8 mouse cellular contexts compared by ENCODE assay signal in the genomic region with DNA sequence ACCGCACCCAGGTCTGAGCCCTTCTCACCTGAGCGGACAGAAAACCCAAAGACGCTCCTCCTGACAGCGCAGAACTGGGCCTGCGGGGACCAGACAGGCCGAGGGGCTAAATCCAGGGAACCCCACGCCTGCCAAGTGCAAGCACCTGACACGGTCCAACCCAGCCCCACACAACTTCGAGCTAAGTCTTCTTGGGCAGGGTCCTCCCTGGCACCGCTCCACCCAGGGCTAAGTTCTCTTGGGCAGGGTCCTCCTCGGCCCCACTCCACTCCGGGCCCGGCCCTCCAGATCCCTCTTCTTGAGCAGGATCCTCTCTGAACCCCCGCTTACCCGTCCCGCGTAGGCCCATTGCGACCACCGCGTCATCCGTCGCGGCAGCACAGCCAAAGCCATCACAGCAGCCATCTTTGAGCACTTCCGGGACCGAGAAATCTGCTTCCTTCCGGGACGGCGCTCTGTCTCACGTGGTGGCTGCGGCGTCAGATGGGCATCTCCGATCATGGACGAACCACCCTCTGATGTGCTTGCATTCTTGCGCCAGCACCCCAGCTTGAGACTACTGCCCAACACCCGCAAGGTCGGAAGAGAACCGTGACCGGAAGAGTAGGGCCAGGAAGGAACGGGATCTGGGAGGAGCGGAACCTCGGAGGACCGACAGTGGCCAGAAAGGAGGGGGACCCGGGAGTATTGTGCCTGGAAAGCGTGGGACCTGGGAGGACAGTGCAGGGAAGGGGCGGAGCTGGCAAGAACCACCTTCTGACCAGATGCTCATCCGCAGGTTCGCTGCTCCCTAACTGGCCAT. TPM values are rescaled to one million over a fixed set of nuclear protein-coding genes. Genes with fewer than 3 reads are reported as not detected.
DNase-seq lines count a peak whose midpoint lies in the region; ATAC-seq and TF ChIP-seq lines count a peak whose summit lies in the region.

A gene (plus strand): TSS at position 441 of the 802 bp plus-strand sequence.
A gene (minus strand): TSS at position 604 of the 802 bp plus-strand sequence.

- peaks cover 46% of the 10 kb centered on the region for H3K4me1 ChIP-seq in forebrain, embryonic 12.5 days
- H3K4me1 ChIP-seq in heart, embryonic 16.5 days (ENCODE audit: control insufficient read depth, insufficient read depth, low read length) = peaks cover 28% of the 10 kb centered on the region
- peaks cover 16 to 25% of the 10 kb centered on the region in 2 experiments for H3K4me1 ChIP-seq in liver, embryonic 14.5 days (replicated peaks; ENCODE audit: control insufficient read depth in 2 of 2, insufficient read depth in 2 of 2, low read length in 1 of 2)
- peaks cover 30% of the 10 kb centered on the region for H3K4me1 ChIP-seq in stomach, embryonic 15.5 days

- H3K4me3 ChIP-seq in forebrain, embryonic 12.5 days (replicated peaks) = peak within 1 kb of the TSS; percentile 73
- peak within 1 kb of the TSS; percentile 78 for H3K4me3 ChIP-seq in heart, embryonic 16.5 days (ENCODE audit: low read length)
- H3K4me3 ChIP-seq in liver, embryonic 14.5 days (ENCODE audit: insufficient read depth in 1 of 2, low read depth in 2 of 2, low read length in 2 of 2) = peak within 1 kb of the TSS; percentile 71 to 89
- peak within 1 kb of the TSS; percentile 74 for H3K4me3 ChIP-seq in stomach, embryonic 15.5 days (replicated peaks)

- peak within 1 kb of the TSS; percentile 74 for H3K9ac ChIP-seq in forebrain, embryonic 12.5 days
- peak within 1 kb of the TSS; percentile 76 for H3K9ac ChIP-seq in heart, embryonic 16.5 days (ENCODE audit: low read length)
- H3K9ac ChIP-seq in liver, embryonic 14.5 days (replicated peaks) = peak within 1 kb of the TSS; percentile 72
- peak within 1 kb of the TSS; percentile 55 for H3K9ac ChIP-seq in stomach, embryonic 15.5 days

- peaks cover 65% of the 10 kb centered on the region for H3K36me3 ChIP-seq in forebrain, embryonic 12.5 days (replicated peaks)
- peaks cover 50% of the 10 kb centered on the region for H3K36me3 ChIP-seq in heart, embryonic 16.5 days (ENCODE audit: control insufficient read depth, insufficient read depth)
- peaks cover 61% of the 10 kb centered on the region for H3K36me3 ChIP-seq in liver, embryonic 14.5 days (replicated peaks; ENCODE audit: control insufficient read depth, insufficient read depth, low read depth)
- peaks cover 57% of the 10 kb centered on the region for H3K36me3 ChIP-seq in stomach, embryonic 15.5 days

- peak; percentile 70 for DNase-seq in c-Kit-positive CD71-positive TER-119-positive erythroid progenitor cells, embryonic 14.5 days (ENCODE audit: low spot score)
- DNase-seq in kidney, postnatal 36 days = peak; percentile 86 to 88
- DNase-seq in liver, embryonic 14.5 days (ENCODE audit: low read depth in 3 of 3, low spot score in 3 of 3) = peak; percentile 65 to 70 (median 65)
- peak; percentile 83 for DNase-seq in neural tube, embryonic 10.5 days (ENCODE audit: extremely low spot score, low spot score)

- ATAC-seq in CD4-positive, CD25-positive, alpha-beta regulatory T cell, adult 4 months = peak; percentile 94
- peak; percentile 79 for ATAC-seq in forebrain, embryonic 12.5 days (ENCODE audit: low FRiP score)
- peak; percentile 73 for ATAC-seq in heart, embryonic 16.5 days (replicated peaks; ENCODE audit: extremely low read depth, insufficient read depth, low FRiP score)
- peak; percentile 71 for ATAC-seq in liver, embryonic 14.5 days (ENCODE audit: insufficient read depth)
- peak; percentile 67 for ATAC-seq in stomach, embryonic 15.5 days (ENCODE audit: insufficient read depth, low FRiP score, low read depth)

- H3K27me3 ChIP-seq in forebrain, embryonic 12.5 days = no peaks in the 10 kb centered on the region
- no peaks in the 10 kb centered on the region for H3K27me3 ChIP-seq in heart, embryonic 16.5 days (ENCODE audit: control insufficient read depth, insufficient read depth, low read length)
- no peaks in the 10 kb centered on the region for H3K27me3 ChIP-seq in liver, embryonic 14.5 days (ENCODE audit: control insufficient read depth, insufficient read depth, low read length)
- H3K27me3 ChIP-seq in stomach, embryonic 15.5 days (replicated peaks) = no peaks in the 10 kb centered on the region

- peak within 1 kb of the TSS; percentile 73 for H3K27ac ChIP-seq in forebrain, embryonic 12.5 days
- peak within 1 kb of the TSS; percentile 78 for H3K27ac ChIP-seq in heart, embryonic 16.5 days (ENCODE audit: low read length)
- H3K27ac ChIP-seq in liver, embryonic 14.5 days = peak within 1 kb of the TSS; percentile 62
- H3K27ac ChIP-seq in stomach, embryonic 15.5 days = peak within 1 kb of the TSS; percentile 77

- no peak for TF ChIP-seq CTCF in liver, embryonic 14.5 days (IDR thresholded peaks at IDR 0.05; ENCODE audit: low read depth)

- H3K4me2 ChIP-seq in forebrain, embryonic 12.5 days = peak within 1 kb of the TSS; percentile 95
- H3K4me2 ChIP-seq in heart, embryonic 16.5 days (ENCODE audit: low read depth, low read length) = peak within 1 kb of the TSS; percentile 98
- peak within 1 kb of the TSS; percentile 99 for H3K4me2 ChIP-seq in liver, embryonic 14.5 days (ENCODE audit: low read depth)
- peak within 1 kb of the TSS; percentile 95 for H3K4me2 ChIP-seq in stomach, embryonic 15.5 days

- 3% methylated on average over 47 of the region's 47 CpGs for WGBS in forebrain, embryonic 12.5 days
- WGBS in heart, embryonic 16.5 days = 2% methylated on average over 47 of the region's 47 CpGs
- WGBS in liver, embryonic 14.5 days (ENCODE audit: insufficient replicate concordance) = 2% methylated on average over 47 of the region's 47 CpGs
- 2% methylated on average over 47 of the region's 47 CpGs for WGBS in stomach, embryonic 15.5 days

- no peaks in the 10 kb centered on the region for H3K9me3 ChIP-seq in forebrain, embryonic 12.5 days
- no peaks in the 10 kb centered on the region for H3K9me3 ChIP-seq in heart, embryonic 16.5 days (replicated peaks; ENCODE audit: control insufficient read depth, low read length)
- H3K9me3 ChIP-seq in liver, embryonic 14.5 days (ENCODE audit: control insufficient read depth, low read length) = no peaks in the 10 kb centered on the region
- no peaks in the 10 kb centered on the region for H3K9me3 ChIP-seq in stomach, embryonic 15.5 days

- no peak for TF ChIP-seq EP300 in liver, embryonic 14.5 days (IDR thresholded peaks at IDR 0.05; ENCODE audit: low read depth)

RNA-seq across cellular contexts. Expression of the first gene that starts in this region (rescaled TPM):
- 10 to 100 TPM; 51.4 to 64.4 TPM for polyA plus RNA-seq in CD4-positive, CD25-positive, alpha-beta regulatory T cell, adult 4 months (2017; shearing (Covaris generic))
- polyA plus RNA-seq in forebrain, embryonic 12.5 days (2016; fragmentation: Nextera tagmentation; extraction: Ambion mirVana) = 49.6 and 50.9 TPM in 2 replicates
- 36.2 and 38.1 TPM in 2 replicates for polyA plus RNA-seq in heart, embryonic 16.5 days (2015; fragmentation: Nextera tagmentation; extraction: Ambion mirVana)
- 21.0 and 27.2 TPM in 2 replicates for polyA plus RNA-seq in liver, embryonic 14.5 days (2012; rRNA removed)
- polyA plus RNA-seq in liver, embryonic 14.5 days (2014; fragmentation: Nextera tagmentation; extraction: Ambion mirVana) = 20.0 and 21.7 TPM in 2 replicates
- 40.4 and 40.8 TPM in 2 replicates for polyA plus RNA-seq in stomach, embryonic 15.5 days (2015; fragmentation: Nextera tagmentation; extraction: Ambion mirVana)

RNA-seq across cellular contexts. Expression of the second gene that starts in this region (rescaled TPM):
- polyA plus RNA-seq in CD4-positive, CD25-positive, alpha-beta regulatory T cell, adult 4 months (2017; shearing (Covaris generic)) = 100 to 1,000 TPM; 100 to 116 TPM
- 51.2 and 54.4 TPM in 2 replicates for polyA plus RNA-seq in forebrain, embryonic 12.5 days (2016; fragmentation: Nextera tagmentation; extraction: Ambion mirVana)
- 46.8 and 47.6 TPM in 2 replicates for polyA plus RNA-seq in heart, embryonic 16.5 days (2015; fragmentation: Nextera tagmentation; extraction: Ambion mirVana)
- 23.1 and 25.8 TPM in 2 replicates for polyA plus RNA-seq in liver, embryonic 14.5 days (2012; rRNA removed)
- 31.7 and 33.9 TPM in 2 replicates for polyA plus RNA-seq in liver, embryonic 14.5 days (2014; fragmentation: Nextera tagmentation; extraction: Ambion mirVana)
- polyA plus RNA-seq in stomach, embryonic 15.5 days (2015; fragmentation: Nextera tagmentation; extraction: Ambion mirVana) = 62.1 and 65.7 TPM in 2 replicates

Comparison
In these comparisons a context has a peak if more than half of its experiments do, and no peak if none do; other contexts are left out.
1. Peak in every context shown above with its lines: DNase-seq, ATAC-seq, H3K4me3 ChIP-seq and H3K27ac ChIP-seq.